Mouse (Mus musculus) lung, postnatal 4 days (tissue): Measurements from ENCODE around the gene Gm3336.

Experiments used
- DNase-seq, 2 experiments: peaks; one replicate each; pipeline ENCODE4 v3.0.0; 2021

Gm3336 gene

GRCm38 (mm10) chr8:70749097-70749674 lies 30.8 kb downstream of the Gm3336 start:
- peak in 1 of 2 experiments; percentile 22 for DNase-seq

GRCm38 (mm10) chr8:70750128-70750680 lies 31.9 kb downstream of the Gm3336 start:
- DNase-seq = peak in 1 of 2 experiments; percentile 23

- DNase-seq = peak; percentile 79 to 80
These were observed 33.8 kb downstream of the Gm3336 start for GRCm38 (mm10) chr8:70752000-70752764.

GRCm38 (mm10) chr8:70753151-70753550 lies 34.8 kb downstream of the Gm3336 start:
- DNase-seq = peak; percentile 90 to 93

GRCm38 (mm10) chr8:70754043-70754870 lies 35.9 kb downstream of the Gm3336 start, which contains the start of gene Rab3a:
Gene Rab3a (plus strand): TSS chr8:70754679.
- peak; percentile 97 to 99 for DNase-seq

- peak; percentile 76 to 80 for DNase-seq
These were observed 36.7 kb downstream of the Gm3336 start for GRCm38 (mm10) chr8:70754871-70755660.

GRCm38 (mm10) chr8:70755661-70756475 lies 37.5 kb downstream of the Gm3336 start:
- DNase-seq = peak in 1 of 2 experiments; percentile 26

- peak in 1 of 2 experiments; percentile 20 for DNase-seq
These were observed 38.2 kb downstream of the Gm3336 start for GRCm38 (mm10) chr8:70756476-70757040.

GRCm38 (mm10) chr8:70757523-70758307 lies 39.4 kb downstream of the Gm3336 start:
- DNase-seq = peak; percentile 43 to 55

- peak in 1 of 2 experiments; percentile 23 for DNase-seq
These were observed 39.9 kb downstream of the Gm3336 start for GRCm38 (mm10) chr8:70758308-70758615.

- peak; percentile 66 to 80 for DNase-seq
These were observed 40.5 kb downstream of the Gm3336 start for GRCm38 (mm10) chr8:70758616-70759561.

- DNase-seq = no peak
These were observed 42.0 kb downstream of the Gm3336 start for GRCm38 (mm10) chr8:70760350-70760749.

- peak; percentile 97 to 98 for DNase-seq
These were observed 42.5 kb downstream of the Gm3336 start, which contains the start of gene Mpv17l2 for GRCm38 (mm10) chr8:70760775-70761406. Gene Mpv17l2 (minus strand): TSS chr8:70760946.

- DNase-seq = no peak
These were observed 43.8 kb downstream of the Gm3336 start for GRCm38 (mm10) chr8:70762118-70762517.

GRCm38 (mm10) chr8:70763354-70763753 lies 45.0 kb downstream of the Gm3336 start:
- peak in 1 of 2 experiments; percentile 72 for DNase-seq

- no peak for DNase-seq
These were observed 45.7 kb downstream of the Gm3336 start for GRCm38 (mm10) chr8:70764026-70764425.

- DNase-seq = no peak
These were observed 46.3 kb downstream of the Gm3336 start for GRCm38 (mm10) chr8:70764676-70765075.

GRCm38 (mm10) chr8:70765329-70765728 lies 47.0 kb downstream of the Gm3336 start:
- DNase-seq = no peak
